Mouse (Mus musculus): ENCODE results near the gene Nme3. TPM values are rescaled to one million over a fixed set of nuclear protein-coding genes. Genes with fewer than 3 reads are reported as not detected.

Gene Nme3
- total RNA-seq, 2 experiments from 2014 or later, result 33.6 to 42.8 TPM

GRCm38 (mm10) chr17:24881738-24882440 lies 14.4 kb upstream of the Nme3 start:
- DNase-seq, result peak; percentile 71

GRCm38 (mm10) chr17:24884391-24884790 lies 11.9 kb upstream of the Nme3 start:
- DNase-seq, result no peak

GRCm38 (mm10) chr17:24885356-24886133 lies 10.8 kb upstream of the Nme3 start:
- DNase-seq, result no peak

- peak; percentile 98 for DNase-seq
These were observed 10.0 kb upstream of the Nme3 start, which contains the start of the genes Nubp2 and Spsb3 for GRCm38 (mm10) chr17:24886134-24886931. Nubp2 (minus strand) TSS chr17:24886349. Spsb3 (plus strand) TSS chr17:24886643.

GRCm38 (mm10) chr17:24886932-24887271 lies 9.4 kb upstream of the Nme3 start:
- no peak for DNase-seq

GRCm38 (mm10) chr17:24887291-24888080 lies 8.8 kb upstream of the Nme3 start:
- DNase-seq, result no peak

GRCm38 (mm10) chr17:24888862-24889261 lies 7.4 kb upstream of the Nme3 start:
- DNase-seq, result no peak

GRCm38 (mm10) chr17:24890151-24891092 lies 5.9 kb upstream of the Nme3 start:
- DNase-seq, result no peak

GRCm38 (mm10) chr17:24891321-24891720 lies 5.0 kb upstream of the Nme3 start:
- no peak for DNase-seq

- DNase-seq, result no peak
These were observed 3.5 kb upstream of the Nme3 start for GRCm38 (mm10) chr17:24892785-24893184.

- DNase-seq, result no peak
These were observed 3.0 kb upstream of the Nme3 start for GRCm38 (mm10) chr17:24893276-24893675.

GRCm38 (mm10) chr17:24894061-24894994 lies 2.0 kb upstream of the Nme3 start:
- DNase-seq, result no peak

- DNase-seq, result peak; percentile 86
These were observed 1.2 kb upstream of the Nme3 start, which contains the start of the genes Eme2 and Mrps34 for GRCm38 (mm10) chr17:24894995-24895547. Eme2 (minus strand) TSS chr17:24895087. Mrps34 (plus strand) TSS chr17:24895116.

- DNase-seq, result no peak
These were observed 594 bp upstream of the Nme3 start for GRCm38 (mm10) chr17:24895571-24896240.

GRCm38 (mm10) chr17:24896993-24897269 lies 631 bp downstream of the Nme3 start:
- no peak for DNase-seq

- DNase-seq, result no peak
These were observed 1.3 kb downstream of the Nme3 start for GRCm38 (mm10) chr17:24897600-24897999.

- DNase-seq, result no peak
These were observed 1.9 kb downstream of the Nme3 start for GRCm38 (mm10) chr17:24898041-24898854.

- peak; percentile 66 for DNase-seq
These were observed 2.9 kb downstream of the Nme3 start for GRCm38 (mm10) chr17:24899153-24899552.
